Mouse (Mus musculus) ES-E14 (cell line): ENCODE measurements around the gene Rasl11b. TPM values are rescaled to one million over a fixed set of nuclear protein-coding genes. Genes with fewer than 3 reads are reported as not detected.

Experiments used
- DNase-seq: peaks from one replicate; pipeline ENCODE4 v3.0.0-alpha.2; 2013; ENCODE audit warnings: low read depth, low spot score
- H3K27ac ChIP-seq: 2 replicates; pipeline ENCODE4 v1.5.1; 2012; ENCODE audit warnings: low read depth, mild to moderate bottlenecking, low read length, moderate library complexity, mixed read lengths; ENCODE audit not compliant: poor library complexity, insufficient read depth, severe bottlenecking
- H3K36me3 ChIP-seq: 2 replicates; pipeline ENCODE4 v1.6.1; 2012; ENCODE audit warnings: mild to moderate bottlenecking, low read length, moderate library complexity, mixed read lengths; ENCODE audit not compliant: control insufficient read depth, poor library complexity, insufficient read depth, severe bottlenecking
- H3K4me1 ChIP-seq, 2 experiments: fragments of 150-350 bp in 1 of 2; sonication (generic) in 1 of 2; 2 replicates each; pipeline ENCODE4 v1.6.1; 2012; ENCODE audit warnings: low read length in 2 of 2, mild to moderate bottlenecking in 1 of 2, mixed read lengths in 1 of 2; ENCODE audit not compliant: control insufficient read depth in 2 of 2, insufficient read depth in 2 of 2, poor library complexity in 1 of 2
- H3K4me3 ChIP-seq, 2 experiments: fragments of 150-350 bp in 1 of 2; sonication (generic) in 1 of 2; 2 replicates each; pipeline ENCODE4 v1.5.1; 2012; ENCODE audit warnings: low read length in 2 of 2, low read depth in 1 of 2, mild to moderate bottlenecking in 1 of 2, mixed read lengths in 1 of 2; ENCODE audit not compliant: insufficient read depth in 1 of 2, poor library complexity in 1 of 2, severe bottlenecking in 1 of 2
- H3K9ac ChIP-seq: 2 replicates; pipeline ENCODE4 v1.6.1; 2012; ENCODE audit warnings: low read depth, mild to moderate bottlenecking, low read length, mixed read lengths; ENCODE audit not compliant: poor library complexity, insufficient read depth, severe bottlenecking
- H3K9me3 ChIP-seq: fragments of 150-350 bp; sonication (generic); 2 replicates; pipeline ENCODE4 v1.6.1; 2012; ENCODE audit warnings: low read depth, mild to moderate bottlenecking, low read length; ENCODE audit not compliant: control insufficient read depth, insufficient read depth
- CHD2 ChIP-seq: IDR thresholded peaks from 2 replicates; pipeline ENCODE4 v1.6.1; 2014; ENCODE audit warnings: mild to moderate bottlenecking, low read depth, low read length, inconsistent platforms
- HCFC1 ChIP-seq: IDR thresholded peaks from 2 replicates; pipeline ENCODE4 v1.6.1; 2012; ENCODE audit warnings: low read length, inconsistent platforms, borderline replicate concordance; ENCODE audit not compliant: insufficient read depth
- MAFK ChIP-seq: IDR thresholded peaks from 2 replicates; pipeline ENCODE4 v1.6.1; 2014; ENCODE audit warnings: mild to moderate bottlenecking, low read depth, low read length, inconsistent platforms; ENCODE audit not compliant: insufficient read depth
- ZC3H11A ChIP-seq: IDR thresholded peaks from 2 replicates; pipeline ENCODE4 v1.6.1; 2012; ENCODE audit warnings: low read depth, mild to moderate bottlenecking, inconsistent platforms, low read length, borderline replicate concordance
- ZNF384 ChIP-seq: IDR thresholded peaks from 2 replicates; pipeline ENCODE4 v1.6.1; 2012; ENCODE audit warnings: low read depth, low read length, inconsistent platforms
- in situ Hi-C, 2 experiments: fragments of 600-800 bp; cut with MboI; formaldehyde crosslinking; loops; one replicate each; pipeline ENCODE4 v1.15.1; 2025; ENCODE audit warnings: low sequenced_read_pairs in 2 of 2, inconsistent platforms in 1 of 2; ENCODE audit not compliant: unreplicated experiment in 2 of 2
- total RNA-seq: library from RNA; depleted of rRNA; stranded (reverse); fragments of 300-350 nt; gene quantifications from 2 replicates; pipeline ENCODE4 v1.2.3, GENCODE M21; 2012

Rasl11b gene
- total RNA-seq, 1 experiment, result 6.8 TPM

DNA sequence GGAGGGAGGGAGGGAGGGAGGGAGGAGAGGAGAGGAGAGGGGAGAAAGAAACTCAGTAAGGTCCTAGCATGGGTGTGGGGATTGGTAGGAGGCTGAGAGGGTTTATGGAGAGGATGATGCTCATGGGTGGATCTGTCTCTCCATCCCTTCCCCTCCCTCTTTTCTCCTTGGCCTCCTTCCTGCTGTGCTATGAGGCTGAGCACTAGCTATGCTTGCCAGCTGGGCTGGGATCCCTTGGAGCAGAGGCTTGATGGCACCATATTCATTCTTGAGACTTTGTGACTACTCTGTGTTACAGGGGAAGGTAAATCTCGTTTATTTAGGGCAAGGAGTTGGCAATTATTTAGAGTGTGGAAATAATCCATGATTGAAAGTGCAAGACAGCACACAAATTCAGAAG is 33.9 kb downstream of the Rasl11b start:
- no peak overlapping the region for H3K4me3 ChIP-seq
- H3K9me3 ChIP-seq, result no peaks in the 10 kb centered on the region
- no peak overlapping the region for H3K9ac ChIP-seq
- no peaks in the 10 kb centered on the region for H3K4me1 ChIP-seq
- in situ Hi-C loops, result no loop called here
- H3K36me3 ChIP-seq, result no peaks in the 10 kb centered on the region
- no peak for TF ChIP-seq HCFC1
- TF ChIP-seq ZNF384, result no peak
- H3K27ac ChIP-seq, result no peak overlapping the region
- no peak for DNase-seq

DNA sequence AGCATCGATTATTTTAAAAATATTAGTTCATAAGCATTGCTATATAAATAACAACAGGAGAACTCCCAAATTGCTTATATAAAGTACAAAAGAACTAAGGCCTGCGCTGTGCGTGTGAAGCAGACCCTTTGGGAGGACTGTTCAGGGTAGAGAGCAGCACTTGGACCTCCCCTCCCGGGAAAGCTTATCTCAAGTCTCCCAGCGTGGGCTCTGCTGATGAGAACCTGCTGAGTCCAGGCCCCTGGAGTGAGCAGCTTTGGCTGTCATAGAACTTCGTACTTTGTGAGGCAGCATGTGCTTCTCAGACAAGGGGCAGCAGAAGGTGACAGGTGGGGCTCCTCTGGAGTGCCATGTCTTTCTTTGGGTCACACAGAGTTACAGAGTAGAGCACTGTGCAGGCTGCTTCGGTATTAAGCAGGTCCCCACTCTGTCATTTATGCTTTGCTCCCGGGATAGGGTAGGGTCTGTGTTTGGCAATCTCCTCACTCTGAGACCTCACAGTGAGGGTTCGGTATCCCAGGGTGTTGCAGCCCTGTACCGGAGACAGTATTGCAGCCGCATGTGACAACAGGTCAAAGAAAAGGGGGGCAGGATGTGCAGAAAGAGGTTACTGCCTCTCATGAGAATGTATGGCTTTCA is 34.8 kb downstream of the Rasl11b start:
- no peak overlapping the region for H3K27ac ChIP-seq

DNA sequence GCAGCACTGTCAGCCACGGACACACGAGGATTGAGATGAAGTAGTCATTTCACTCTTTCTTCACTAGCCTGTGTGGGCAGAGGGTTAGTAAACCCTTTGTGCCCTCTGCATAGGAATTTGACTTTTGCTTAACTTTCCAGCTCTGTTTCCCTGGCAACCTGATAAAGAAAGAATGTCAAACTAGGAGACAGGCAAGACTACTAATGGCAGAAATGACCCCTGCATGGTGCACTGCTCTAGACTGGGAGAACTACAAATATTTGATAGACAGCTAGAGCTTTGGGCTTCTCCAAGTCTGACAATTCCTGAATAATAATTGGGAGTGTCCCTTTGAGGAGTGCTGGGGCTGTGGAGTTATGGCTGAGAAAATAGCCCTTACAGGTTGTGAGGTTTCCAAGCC is 35.4 kb downstream of the Rasl11b start:
- no peak overlapping the region for H3K4me3 ChIP-seq
- in situ Hi-C loops, result no loop called here
- no peaks in the 10 kb centered on the region for H3K4me1 ChIP-seq
- H3K9ac ChIP-seq, result no peak overlapping the region
- no peaks in the 10 kb centered on the region for H3K36me3 ChIP-seq
- no peak for TF ChIP-seq ZC3H11A
- no peak for TF ChIP-seq ZNF384
- TF ChIP-seq CHD2, result no peak
- TF ChIP-seq HCFC1, result no peak
- no peak for TF ChIP-seq MAFK
- no peak for DNase-seq
- no peaks in the 10 kb centered on the region for H3K9me3 ChIP-seq
- no peak overlapping the region for H3K27ac ChIP-seq

More for the DNA sequence above, 34.8 kb downstream of the Rasl11b start:
- Histone ChIP-seq H3K4me1 (no peaks in the 10 kb centered on the region), H3K9me3 (no peaks in the 10 kb centered on the region), H3K9ac (no peak overlapping the region), H3K36me3 (no peaks in the 10 kb centered on the region), H3K4me3 (no peak overlapping the region)
- no peak for DNase-seq
- no peak for TF ChIP-seq MAFK
- TF ChIP-seq ZNF384, result no peak
- TF ChIP-seq ZC3H11A, result no peak
- TF ChIP-seq HCFC1, result no peak
- TF ChIP-seq CHD2, result no peak
- in situ Hi-C loops, result no loop called here

DNA sequence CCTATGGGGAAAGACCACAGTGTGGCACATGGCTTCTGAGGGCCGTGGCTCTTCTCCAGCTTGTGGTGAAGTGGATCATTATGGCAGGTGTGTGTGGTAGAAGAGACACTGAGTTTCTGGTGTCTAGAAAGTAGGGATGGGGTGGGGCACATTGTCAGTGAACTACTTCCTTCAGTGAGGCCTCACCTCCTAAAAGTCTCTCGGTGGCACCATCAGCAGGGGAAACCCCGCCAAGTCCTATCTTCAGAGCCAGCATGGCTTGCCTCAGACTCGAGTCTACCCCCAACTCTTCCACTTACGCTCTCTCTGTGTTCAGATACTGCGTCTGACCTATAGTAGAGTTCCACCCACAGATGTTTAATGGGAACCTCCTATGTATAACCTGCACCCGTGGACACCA is 38.7 kb downstream of the Rasl11b start:
- Histone ChIP-seq H3K9me3 (no peaks in the 10 kb centered on the region), H3K9ac (no peak overlapping the region), H3K4me3 (no peak overlapping the region), H3K27ac (no peak overlapping the region), H3K4me1 (no peaks in the 10 kb centered on the region), H3K36me3 (no peaks in the 10 kb centered on the region)
- TF ChIP-seq MAFK (no peak), ZC3H11A (no peak), CHD2 (no peak), HCFC1 (no peak), ZNF384 (no peak)
- in situ Hi-C loops, result no loop called here
- DNase-seq, result no peak

DNA sequence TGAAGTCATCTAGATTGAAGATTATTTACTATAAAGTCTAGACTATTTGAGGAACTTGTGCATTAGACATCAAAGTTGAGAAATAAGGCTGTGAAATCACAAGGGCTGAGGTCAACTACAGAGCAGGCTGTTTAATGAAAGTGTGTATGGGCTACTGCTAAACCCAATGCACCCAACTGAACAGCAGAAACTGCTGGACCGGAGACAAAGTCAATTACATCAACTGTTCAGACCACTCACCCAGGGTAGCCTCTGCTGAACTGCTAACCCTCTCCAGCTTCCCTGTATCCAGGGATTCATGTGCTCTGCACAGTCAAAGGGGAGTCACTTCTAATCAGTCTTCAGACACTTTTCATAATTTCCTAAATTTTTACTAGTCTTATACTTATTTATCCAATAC is 44.3 kb downstream of the Rasl11b start:
- no peak for DNase-seq
- Histone ChIP-seq H3K9ac (no peak overlapping the region), H3K4me1 (no peaks in the 10 kb centered on the region), H3K9me3 (no peaks in the 10 kb centered on the region), H3K27ac (no peak overlapping the region), H3K4me3 (no peak overlapping the region), H3K36me3 (no peaks in the 10 kb centered on the region)
- TF ChIP-seq CHD2, result no peak
- in situ Hi-C loops, result no loop called here
